Mouse (Mus musculus): Measurements from ENCODE around the gene Gga1. TPM values are rescaled to one million over a fixed set of nuclear protein-coding genes. Genes with fewer than 3 reads are reported as not detected.

Gene Gga1
- polyA plus RNA-seq, 1 experiment from 2014 or later: 14.8 TPM

DNA sequence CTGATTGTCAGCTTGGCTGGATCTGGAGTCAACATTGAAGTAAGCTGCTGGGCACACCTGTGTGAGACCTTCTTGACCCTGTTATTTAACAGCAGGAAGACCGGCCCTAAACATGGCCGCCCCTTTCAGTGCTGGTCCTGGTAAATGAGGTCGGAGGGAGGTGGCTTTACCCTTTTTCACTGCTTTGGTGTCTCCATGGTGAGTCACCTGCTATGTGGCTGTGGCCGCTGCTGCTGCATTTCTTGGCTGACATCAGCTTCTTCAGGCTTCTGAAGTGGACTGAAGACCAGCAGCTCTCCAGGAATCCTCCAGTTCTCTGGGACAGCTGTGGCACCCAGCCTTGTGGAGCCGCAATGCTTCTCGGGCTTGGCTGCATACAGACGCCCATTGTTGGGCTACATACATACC lies 8.2 kb upstream of the Gga1 start:
- ATAC-seq (no peak), DNase-seq (no peak)
- no peaks in the 10 kb centered on the region for H3K9me3 ChIP-seq (ENCODE audit: low read length)
- no peak overlapping the region for H3K4me3 ChIP-seq (ENCODE audit: low read depth, low read length)
- no peak for TF ChIP-seq EP300 (IDR thresholded peaks at IDR 0.05; ENCODE audit: low read depth)
- no peak for TF ChIP-seq CTCF (IDR thresholded peaks at IDR 0.05; ENCODE audit: low read depth)
- H3K27ac ChIP-seq (ENCODE audit: low read depth): peak overlapping the region; percentile 30; the same call in 1 of the 2 replicates
- no peaks in the 10 kb centered on the region for H3K27me3 ChIP-seq (ENCODE audit: insufficient read depth, low read length)
- H3K4me1 ChIP-seq (ENCODE audit: insufficient read depth): no peaks in the 10 kb centered on the region
- H3K4me2 ChIP-seq (ENCODE audit: low read depth, low read length): no peak overlapping the region
- no peaks in the 10 kb centered on the region for H3K36me3 ChIP-seq (replicated peaks; ENCODE audit: insufficient read depth, low read length)
- no peak overlapping the region for H3K9ac ChIP-seq (replicated peaks)
- WGBS (ENCODE audit: insufficient replicate concordance): 76% methylated on average over 7 of the region's 7 CpGs

DNA sequence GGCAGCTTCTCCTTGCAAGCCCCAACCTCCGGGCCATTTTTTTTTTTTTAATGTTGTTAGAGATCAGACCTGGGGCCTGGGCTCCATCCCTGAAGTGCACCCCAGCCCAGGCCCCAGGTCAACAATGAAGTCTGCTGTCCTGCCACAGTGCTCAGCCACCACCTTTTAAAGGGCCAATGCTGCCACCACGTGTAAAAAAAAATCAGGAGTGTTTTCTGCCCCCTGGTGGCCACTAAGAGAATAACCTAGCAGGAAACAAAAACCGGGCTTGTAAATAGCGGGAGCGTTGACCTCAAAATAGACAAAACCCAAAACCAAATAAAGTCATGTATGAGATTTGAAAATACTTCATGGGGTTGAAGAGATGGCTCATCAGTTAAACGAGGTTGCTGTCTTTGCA lies 7.2 kb upstream of the Gga1 start:
- no peaks in the 10 kb centered on the region for H3K27me3 ChIP-seq (ENCODE audit: insufficient read depth, low read length)
- H3K27ac ChIP-seq (ENCODE audit: low read depth): no peak overlapping the region
- no peaks in the 10 kb centered on the region for H3K36me3 ChIP-seq (replicated peaks; ENCODE audit: insufficient read depth, low read length)
- no peak overlapping the region for H3K4me2 ChIP-seq (ENCODE audit: low read depth, low read length)
- whole genome bisulfite sequencing (ENCODE audit: insufficient replicate concordance): 11% methylated on average over 6 of the region's 6 CpGs
- H3K4me1 ChIP-seq (ENCODE audit: insufficient read depth): no peaks in the 10 kb centered on the region
- peak; percentile 17; the same call in 1 of the 2 replicates for ATAC-seq
- TF ChIP-seq EP300 (IDR thresholded peaks at IDR 0.05; ENCODE audit: low read depth) (no peak), CTCF (IDR thresholded peaks at IDR 0.05; ENCODE audit: low read depth) (peak; percentile 85)
- H3K9ac ChIP-seq (replicated peaks): no peak overlapping the region
- peak; percentile 55 for DNase-seq
- H3K9me3 ChIP-seq (ENCODE audit: low read length): no peaks in the 10 kb centered on the region
- no peak overlapping the region for H3K4me3 ChIP-seq (ENCODE audit: low read depth, low read length)

DNA sequence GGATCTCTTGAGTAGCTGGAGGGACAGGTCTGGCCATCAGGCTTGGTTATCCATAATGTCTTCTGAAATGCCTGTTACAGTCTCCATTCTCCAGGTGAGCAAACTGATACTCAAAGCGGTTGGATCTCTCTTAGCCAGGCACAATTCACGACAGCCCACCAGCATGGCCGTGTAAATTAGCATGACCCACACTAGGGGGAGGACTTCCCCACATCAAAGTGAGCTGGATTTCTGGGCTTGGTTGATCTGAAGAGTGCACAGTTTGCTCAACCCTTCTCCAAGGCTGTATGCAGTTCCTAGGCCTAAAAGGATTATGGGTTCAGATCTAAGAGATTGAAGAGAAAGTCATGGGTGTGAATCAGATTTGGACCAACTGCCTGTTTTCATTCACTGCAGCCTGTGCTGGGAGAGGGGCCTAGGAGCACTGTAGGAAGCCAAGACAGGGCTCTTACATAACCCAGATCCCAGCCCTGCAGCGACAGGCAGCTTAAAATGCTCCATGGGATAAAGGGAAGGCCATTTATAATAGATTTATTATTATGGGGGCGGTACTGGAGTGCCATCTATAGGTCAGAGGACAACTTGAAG lies 4.9 kb upstream of the Gga1 start:
- Histone ChIP-seq H3K4me1 (ENCODE audit: insufficient read depth) (peaks cover 11% of the 10 kb centered on the region), H3K27ac (ENCODE audit: low read depth) (no peak overlapping the region), H3K9me3 (ENCODE audit: low read length) (no peaks in the 10 kb centered on the region), H3K27me3 (ENCODE audit: insufficient read depth, low read length) (no peaks in the 10 kb centered on the region), H3K4me2 (ENCODE audit: low read depth, low read length) (no peak overlapping the region), H3K36me3 (replicated peaks; ENCODE audit: insufficient read depth, low read length) (no peaks in the 10 kb centered on the region), H3K4me3 (ENCODE audit: low read depth, low read length) (no peak overlapping the region), H3K9ac (replicated peaks) (no peak overlapping the region)
- ATAC-seq (no peak), DNase-seq (no peak)
- TF ChIP-seq EP300 (IDR thresholded peaks at IDR 0.05; ENCODE audit: low read depth) (no peak), CTCF (IDR thresholded peaks at IDR 0.05; ENCODE audit: low read depth) (peak; percentile 35)
- 48% methylated on average over 5 of the region's 5 CpGs for WGBS (ENCODE audit: insufficient replicate concordance)

DNA sequence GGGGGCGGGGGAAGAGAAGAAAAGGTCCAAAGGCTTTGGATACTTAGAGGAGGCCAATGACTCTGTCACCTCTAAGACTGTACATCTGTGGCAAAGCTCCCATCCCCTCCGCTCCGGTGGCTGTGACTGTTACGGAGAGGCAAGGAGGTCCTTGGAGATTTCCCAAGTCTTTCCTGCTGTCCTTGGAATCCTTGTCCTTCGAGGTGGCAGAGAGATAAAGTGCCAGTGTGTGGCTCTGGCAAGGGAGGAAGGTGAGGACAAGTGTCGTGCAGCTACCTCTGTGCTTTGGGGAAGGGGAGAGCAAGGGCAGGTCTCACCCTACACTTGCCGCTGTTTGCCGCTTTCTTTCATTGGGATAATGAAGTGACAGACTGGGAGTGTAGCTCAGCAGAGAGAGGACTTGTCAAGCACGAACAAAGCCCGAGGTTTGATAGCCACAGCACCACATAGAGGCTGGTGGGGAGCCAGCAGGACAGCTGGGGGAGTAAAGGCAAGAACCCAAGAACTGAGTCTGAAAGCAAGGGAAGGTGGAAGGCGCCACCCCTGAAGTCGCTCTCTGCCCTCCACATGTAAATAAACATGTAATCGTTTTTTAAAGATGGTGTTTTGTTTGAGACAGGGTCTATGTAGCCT lies 3.1 kb upstream of the Gga1 start:
- DNase-seq: no peak
- 71% methylated on average over 13 of the region's 13 CpGs for WGBS (ENCODE audit: insufficient replicate concordance)
- Histone ChIP-seq H3K27me3 (ENCODE audit: insufficient read depth, low read length) (no peaks in the 10 kb centered on the region), H3K4me1 (ENCODE audit: insufficient read depth) (peaks cover 19% of the 10 kb centered on the region), H3K27ac (ENCODE audit: low read depth) (no peak overlapping the region), H3K36me3 (replicated peaks; ENCODE audit: insufficient read depth, low read length) (no peaks in the 10 kb centered on the region), H3K9ac (replicated peaks) (no peak overlapping the region), H3K9me3 (ENCODE audit: low read length) (no peaks in the 10 kb centered on the region), H3K4me3 (ENCODE audit: low read depth, low read length) (no peak overlapping the region), H3K4me2 (ENCODE audit: low read depth, low read length) (no peak overlapping the region)
- TF ChIP-seq CTCF (IDR thresholded peaks at IDR 0.05; ENCODE audit: low read depth): no peak
- no peak for TF ChIP-seq EP300 (IDR thresholded peaks at IDR 0.05; ENCODE audit: low read depth)
- ATAC-seq: no peak

DNA sequence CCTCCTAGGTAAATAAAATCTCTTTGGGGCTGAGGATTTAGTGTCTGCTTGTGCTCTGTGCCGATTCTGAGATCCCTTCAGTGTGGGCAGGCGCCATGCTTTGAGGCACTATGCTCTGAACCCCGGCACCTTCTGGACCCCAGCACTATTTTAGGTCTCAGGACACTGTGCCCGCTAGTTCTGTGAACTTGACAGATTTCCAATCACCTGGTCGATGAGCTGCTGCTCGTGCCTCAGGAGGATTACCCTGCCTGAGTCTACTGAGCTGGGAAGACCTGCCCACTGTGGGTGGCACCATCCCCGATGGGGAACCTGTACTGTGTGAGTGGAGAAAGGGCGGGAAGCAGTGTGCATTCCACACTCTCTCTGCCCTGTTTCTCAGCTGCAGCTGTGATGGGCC lies 2.0 kb upstream of the Gga1 start:
- no peak for TF ChIP-seq EP300 (IDR thresholded peaks at IDR 0.05; ENCODE audit: low read depth)
- TF ChIP-seq CTCF (IDR thresholded peaks at IDR 0.05; ENCODE audit: low read depth): no peak
- H3K36me3 ChIP-seq (replicated peaks; ENCODE audit: insufficient read depth, low read length): no peaks in the 10 kb centered on the region
- no peaks in the 10 kb centered on the region for H3K27me3 ChIP-seq (ENCODE audit: insufficient read depth, low read length)
- H3K4me3 ChIP-seq (ENCODE audit: low read depth, low read length): no peak overlapping the region
- no peak overlapping the region for H3K9ac ChIP-seq (replicated peaks)
- 75% methylated on average over 8 of the region's 8 CpGs for WGBS (ENCODE audit: insufficient replicate concordance)
- H3K4me1 ChIP-seq (ENCODE audit: insufficient read depth): peaks cover 26% of the 10 kb centered on the region
- ATAC-seq (no peak), DNase-seq (no peak)
- H3K4me2 ChIP-seq (ENCODE audit: low read depth, low read length): no peak overlapping the region
- H3K27ac ChIP-seq (ENCODE audit: low read depth): no peak overlapping the region
- H3K9me3 ChIP-seq (ENCODE audit: low read length): no peaks in the 10 kb centered on the region

DNA sequence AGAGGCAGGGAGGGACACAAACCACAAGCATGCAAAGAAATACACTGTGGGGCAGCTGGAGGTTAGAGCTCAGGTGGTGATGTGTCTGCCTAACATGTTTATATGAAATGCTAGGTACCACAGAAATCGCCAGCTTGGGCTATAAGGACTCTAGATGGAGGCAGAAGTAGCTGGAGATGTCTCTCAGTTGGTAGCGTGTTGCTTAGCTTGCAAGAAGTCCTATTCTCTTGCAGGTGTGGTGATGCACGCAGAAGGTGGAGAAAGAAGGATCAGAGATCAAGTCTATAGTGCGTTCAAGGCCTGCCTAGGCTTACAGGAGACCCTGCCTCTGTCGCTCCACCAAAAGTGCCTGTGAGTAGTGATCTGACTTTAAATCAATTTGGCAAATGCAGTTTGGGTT lies 1.5 kb upstream of the Gga1 start:
- Histone ChIP-seq H3K4me1 (ENCODE audit: insufficient read depth) (peaks cover 26% of the 10 kb centered on the region), H3K27me3 (ENCODE audit: insufficient read depth, low read length) (no peaks in the 10 kb centered on the region), H3K27ac (ENCODE audit: low read depth) (peak overlapping the region; percentile 96; the same call in 1 of the 2 replicates), H3K4me3 (ENCODE audit: low read depth, low read length) (no peak overlapping the region), H3K9me3 (ENCODE audit: low read length) (no peaks in the 10 kb centered on the region), H3K9ac (replicated peaks) (no peak overlapping the region), H3K4me2 (ENCODE audit: low read depth, low read length) (peak overlapping the region; percentile 92; the same call in 1 of the 2 replicates), H3K36me3 (replicated peaks; ENCODE audit: insufficient read depth, low read length) (0 out of 2 replicates have a peak, but pooled peaks cover 4% of the 10 kb centered on the region)
- 87% methylated on average over 5 of the region's 5 CpGs for WGBS (ENCODE audit: insufficient replicate concordance)
- ATAC-seq: no peak
- no peak for TF ChIP-seq EP300 (IDR thresholded peaks at IDR 0.05; ENCODE audit: low read depth)
- TF ChIP-seq CTCF (IDR thresholded peaks at IDR 0.05; ENCODE audit: low read depth): no peak
- no peak for DNase-seq
